Mouse (Mus musculus) neural tube, postnatal 0 days (tissue): Measurements from ENCODE around the gene Elavl4. TPM values are rescaled to one million over a fixed set of nuclear protein-coding genes. Genes with fewer than 3 reads are reported as not detected.

Source experiments
- polyA plus RNA-seq: library from polyadenylated mRNA; unstranded; fragments of >200 nt; fragmentation: Nextera tagmentation; extraction: Ambion mirVana; gene quantifications from 2 replicates; pipeline ENCODE4 v1.2.1, GENCODE M21; 2015

The Elavl4 gene
- 171 and 189 TPM in 2 replicates for polyA plus RNA-seq

GRCm38 (mm10) chr4:110351178-110352000 lies at the start of gene Elavl4:
TSS of gene Elavl4 (minus strand) at chr4:110351909.

DNA sequence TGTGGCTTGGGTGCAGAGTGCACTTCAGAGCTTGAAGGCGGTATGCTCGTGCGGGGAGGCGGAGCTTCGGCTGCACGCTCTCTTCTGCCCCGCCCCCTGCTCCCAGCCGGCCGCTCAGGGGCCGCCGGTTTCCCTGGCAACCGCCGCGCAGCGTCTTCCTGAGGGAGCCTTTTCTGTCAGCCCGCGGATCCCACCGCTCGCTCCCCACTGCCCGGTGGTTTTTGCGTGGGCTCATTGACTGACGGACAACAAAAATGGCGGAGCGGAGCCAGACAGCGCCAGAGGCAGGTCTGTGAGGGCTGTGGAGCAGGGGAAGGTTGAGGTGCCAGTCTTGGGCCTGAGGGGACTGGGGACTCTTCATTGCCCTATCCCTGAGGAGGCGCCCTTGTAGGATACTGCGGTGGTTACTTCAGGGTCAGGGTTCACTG lies 45.9 kb upstream of the Elavl4 start, which contains the start of gene Agbl4:
Gene Agbl4 (plus strand): TSS at position 44 of the 428 bp plus-strand sequence.

Other genes with a start within 250 kb of the Elavl4 start
- gene Agbl4, start 45.8 kb upstream of the Elavl4 start, polyA plus RNA-seq: 4.0 and 5.7 TPM in 2 replicates